Mouse (Mus musculus) thymus, adult 2 months (tissue): Measurements from ENCODE around the gene Gm10577.

Experiments
- CTCF ChIP-seq: fragments of 200-500 bp; IDR thresholded peaks from 2 replicates; pipeline ENCODE4 v1.5.1; 2012; ENCODE audit warnings: mild to moderate bottlenecking, control low read depth, low read length, moderate library complexity, borderline replicate concordance; ENCODE audit not compliant: control insufficient read depth, poor library complexity, insufficient read depth; ENCODE audit errors: extremely low read depth
- POLR2A ChIP-seq: fragments of 200-500 bp; IDR thresholded peaks from 2 replicates; pipeline ENCODE4 v1.6.1; 2012; ENCODE audit warnings: mild to moderate bottlenecking, low read length, control low read depth, moderate library complexity; ENCODE audit not compliant: control insufficient read depth, poor library complexity, insufficient read depth; ENCODE audit errors: extremely low read depth

GRCm38 (mm10) chr4:101027852-101028411 is 7.4 kb upstream of the Gm10577 start:
- TF ChIP-seq POLR2A (no peak), CTCF (no peak)
